Mouse (Mus musculus) liver, postnatal 0 days (tissue): ENCODE data around the gene Tmem259.

ENCODE experiments used
- CTCF ChIP-seq: sonication (generic); IDR thresholded peaks from 2 replicates; pipeline ENCODE4 v1.5.1; 2016; ENCODE audit warnings: antibody characterized with exemption, low read depth
- EP300 ChIP-seq: IDR thresholded peaks from 2 replicates; pipeline ENCODE4 v1.6.1; 2016; ENCODE audit warnings: antibody characterized with exemption, low read depth, mild to moderate bottlenecking

DNA sequence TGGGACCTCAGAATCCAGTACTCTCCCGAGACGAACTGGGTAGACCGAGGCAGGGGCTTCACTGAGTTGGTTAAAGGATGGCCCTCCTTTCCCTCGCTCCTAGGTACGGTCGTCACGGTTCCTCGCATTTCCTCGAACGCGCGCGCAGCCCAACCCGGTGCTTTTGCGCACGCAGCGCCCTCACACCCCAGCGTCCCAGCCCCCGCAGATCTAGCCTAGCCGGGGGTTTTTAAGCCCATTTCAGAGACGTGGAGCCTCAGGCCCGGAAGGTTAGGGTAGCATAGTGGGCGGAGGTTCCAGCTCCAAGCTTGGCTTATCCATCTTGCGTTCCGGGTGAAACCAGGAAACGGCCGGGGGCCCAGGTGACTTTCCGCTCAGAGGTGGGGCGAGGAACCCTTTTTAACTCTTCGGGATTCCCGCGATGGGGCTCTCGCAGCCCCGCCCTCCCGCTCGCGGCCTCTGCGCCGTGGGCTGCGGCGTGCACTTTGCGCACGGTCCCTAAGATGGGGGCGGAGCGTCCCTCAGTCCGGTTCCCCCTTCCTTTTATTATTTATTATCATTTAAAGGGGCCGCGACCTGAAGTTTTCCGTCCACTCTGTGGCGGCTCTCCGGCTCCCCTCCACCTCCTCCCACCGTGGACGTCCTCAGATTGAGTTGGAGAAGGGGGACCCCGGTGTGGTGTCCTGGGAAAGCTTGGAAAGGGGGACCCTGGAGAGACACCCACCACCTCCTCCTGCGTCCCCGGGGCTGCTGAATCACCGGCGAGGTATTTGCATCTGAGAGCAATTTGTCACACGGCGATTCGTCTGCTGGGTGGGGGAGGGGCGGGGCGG, 57.4 kb downstream of the Tmem259 start, which contains the start of gene Arid3a:
- TF ChIP-seq CTCF (no peak), EP300 (no peak)
